ENCODE assay signal across 8 mouse cellular contexts in genomic region chr7:105736264-105736901, GRCm38 (mm10). TPM values are rescaled to one million over a fixed set of nuclear protein-coding genes. Genes with fewer than 3 reads are reported as not detected.
DNase-seq lines count a peak whose midpoint lies in the region; ATAC-seq and TF ChIP-seq lines count a peak whose summit lies in the region.

Ilk (plus strand) TSS chr7:105736592.

- H3K27ac ChIP-seq in brown adipose tissue, adult 24 weeks (replicated peaks; ENCODE audit: low read depth, low read length), result peak within 1 kb of the TSS; percentile 95
- peak within 1 kb of the TSS; percentile 88 to 97 for H3K27ac ChIP-seq in heart, embryonic 14.5 days (replicated peaks in 1 of 2; ENCODE audit: control insufficient read depth in 1 of 2, insufficient read depth in 1 of 2, low read depth in 2 of 2, low read length in 2 of 2)
- H3K27ac ChIP-seq in liver, embryonic 14.5 days, result peak within 1 kb of the TSS; percentile 61
- H3K27ac ChIP-seq in neural tube, embryonic 11.5 days (ENCODE audit: low read depth, low read length), result peak within 1 kb of the TSS; percentile 64
- peak within 1 kb of the TSS; percentile 95 for H3K27ac ChIP-seq in stomach, postnatal 0 days (replicated peaks)

- under 1% methylated on average over 56 of the region's 62 CpGs for WGBS in heart, embryonic 14.5 days
- WGBS in liver, embryonic 14.5 days (ENCODE audit: insufficient replicate concordance), result under 1% methylated on average over 48 of the region's 62 CpGs
- 0% methylated on average over 45 of the region's 62 CpGs for WGBS in neural tube, embryonic 11.5 days
- 0% methylated on average over 38 of the region's 62 CpGs for WGBS in stomach, postnatal 0 days

- peaks cover 57% of the 10 kb centered on the region for H3K36me3 ChIP-seq in heart, embryonic 14.5 days (ENCODE audit: control insufficient read depth, insufficient read depth, low read length)
- H3K36me3 ChIP-seq in liver, embryonic 14.5 days (replicated peaks; ENCODE audit: control insufficient read depth, insufficient read depth, low read depth), result peaks cover 37% of the 10 kb centered on the region
- H3K36me3 ChIP-seq in neural tube, embryonic 11.5 days (ENCODE audit: control insufficient read depth, insufficient read depth, low read length), result peaks cover 6% of the 10 kb centered on the region
- H3K36me3 ChIP-seq in stomach, postnatal 0 days (ENCODE audit: control insufficient read depth, insufficient read depth, low read length), result peaks cover 20% of the 10 kb centered on the region

- H3K4me3 ChIP-seq in brown adipose tissue, adult 24 weeks (ENCODE audit: insufficient read depth, low read depth, low read length), result peak within 1 kb of the TSS; percentile 89
- H3K4me3 ChIP-seq in heart, embryonic 14.5 days (ENCODE audit: control insufficient read depth in 1 of 2, insufficient read depth in 1 of 2, low read depth in 1 of 2, low read length in 2 of 2), result peak within 1 kb of the TSS; percentile 91 to 98
- H3K4me3 ChIP-seq in liver, embryonic 14.5 days (ENCODE audit: insufficient read depth in 1 of 2, low read depth in 2 of 2, low read length in 2 of 2), result peak within 1 kb of the TSS; percentile 80 to 83
- peak within 1 kb of the TSS; percentile 76 for H3K4me3 ChIP-seq in neural tube, embryonic 11.5 days (ENCODE audit: low read depth, low read length)
- peak within 1 kb of the TSS; percentile 94 for H3K4me3 ChIP-seq in stomach, postnatal 0 days (ENCODE audit: low read depth, low read length)

- H3K9ac ChIP-seq in heart, embryonic 14.5 days (ENCODE audit: low read length), result peak within 1 kb of the TSS; percentile 98
- peak within 1 kb of the TSS; percentile 91 for H3K9ac ChIP-seq in liver, embryonic 14.5 days (replicated peaks)
- H3K9ac ChIP-seq in neural tube, embryonic 11.5 days (ENCODE audit: low read length), result peak within 1 kb of the TSS; percentile 85
- peak within 1 kb of the TSS; percentile 96 for H3K9ac ChIP-seq in stomach, postnatal 0 days (ENCODE audit: low read length)

- H3K27me3 ChIP-seq in heart, embryonic 14.5 days (ENCODE audit: control insufficient read depth, insufficient read depth, low read length), result no peaks in the 10 kb centered on the region
- H3K27me3 ChIP-seq in liver, embryonic 14.5 days (ENCODE audit: control insufficient read depth, insufficient read depth, low read length), result no peaks in the 10 kb centered on the region
- no peaks in the 10 kb centered on the region for H3K27me3 ChIP-seq in neural tube, embryonic 11.5 days (ENCODE audit: control insufficient read depth, insufficient read depth, low read length)
- H3K27me3 ChIP-seq in stomach, postnatal 0 days (ENCODE audit: control insufficient read depth, insufficient read depth, low read length), result no peaks in the 10 kb centered on the region

- peaks cover 6% of the 10 kb centered on the region; the same call in 1 of the 2 replicates for H3K4me1 ChIP-seq in brown adipose tissue, adult 24 weeks (ENCODE audit: control insufficient read depth, insufficient read depth, insufficient read length, low read length)
- peaks cover 7 to 29% of the 10 kb centered on the region in 2 experiments for H3K4me1 ChIP-seq in heart, embryonic 14.5 days (ENCODE audit: control insufficient read depth in 2 of 2, insufficient read depth in 2 of 2, low read length in 2 of 2)
- H3K4me1 ChIP-seq in liver, embryonic 14.5 days (replicated peaks; ENCODE audit: control insufficient read depth in 2 of 2, insufficient read depth in 2 of 2, low read length in 1 of 2), result peaks cover 22 to 29% of the 10 kb centered on the region in 2 experiments
- peaks cover 5% of the 10 kb centered on the region for H3K4me1 ChIP-seq in neural tube, embryonic 11.5 days (ENCODE audit: control insufficient read depth, insufficient read depth, low read length)
- H3K4me1 ChIP-seq in stomach, postnatal 0 days (replicated peaks; ENCODE audit: control insufficient read depth, insufficient read depth), result no peaks in the 10 kb centered on the region

- H3K4me2 ChIP-seq in heart, embryonic 14.5 days (ENCODE audit: low read length), result peak within 1 kb of the TSS; percentile 94
- H3K4me2 ChIP-seq in liver, embryonic 14.5 days (ENCODE audit: low read depth), result peak within 1 kb of the TSS; percentile 81
- H3K4me2 ChIP-seq in neural tube, embryonic 11.5 days (ENCODE audit: low read depth), result peak within 1 kb of the TSS; percentile 66
- peak within 1 kb of the TSS; percentile 84 for H3K4me2 ChIP-seq in stomach, postnatal 0 days (replicated peaks; ENCODE audit: low read depth)

- DNase-seq in CD4-positive, CD25-positive, alpha-beta regulatory T cell, adult 2 months (ENCODE audit: low read depth, low spot score), result peak; percentile 91
- DNase-seq in fibroblast of lung, adult 2 months (ENCODE audit: low read depth), result peak; percentile 70
- peak; percentile 94 to 97 for DNase-seq in kidney, postnatal 25 days
- peak; percentile 82 to 84 (median 83) for DNase-seq in liver, embryonic 14.5 days (ENCODE audit: low read depth in 3 of 3, low spot score in 3 of 3)
- peak; percentile 90 for DNase-seq in neural tube, embryonic 11.5 days (ENCODE audit: low spot score)
- DNase-seq in stomach, postnatal 0 days (ENCODE audit: low spot score), result peak; percentile 93

- no peak for TF ChIP-seq CTCF in liver, embryonic 14.5 days (IDR thresholded peaks at IDR 0.05; ENCODE audit: low read depth)
- TF ChIP-seq CTCF in stomach, postnatal 0 days (IDR thresholded peaks at IDR 0.05; ENCODE audit: low read depth), result peak; percentile 20; the same call in 1 of the 2 replicates

- peak; percentile 99 for ATAC-seq in heart, embryonic 14.5 days (ENCODE audit: insufficient number of reproducible peaks, insufficient read depth, low FRiP score, low read depth)
- peak; percentile 99 for ATAC-seq in liver, embryonic 14.5 days (ENCODE audit: insufficient read depth)
- ATAC-seq in neural tube, embryonic 11.5 days (ENCODE audit: insufficient read depth, low FRiP score, low TSS enrichment), result peak; percentile 95
- ATAC-seq in stomach, postnatal 0 days (ENCODE audit: low FRiP score, low TSS enrichment), result peak; percentile 99

- no peak for TF ChIP-seq EP300 in liver, embryonic 14.5 days (IDR thresholded peaks at IDR 0.05; ENCODE audit: low read depth)
- no peak for TF ChIP-seq EP300 in stomach, postnatal 0 days (optimal IDR thresholded peaks at IDR 0.05)

- H3K9me3 ChIP-seq in heart, embryonic 14.5 days (ENCODE audit: control insufficient read depth, low read length), result no peaks in the 10 kb centered on the region
- H3K9me3 ChIP-seq in liver, embryonic 14.5 days (ENCODE audit: control insufficient read depth, low read length), result no peaks in the 10 kb centered on the region
- no peaks in the 10 kb centered on the region for H3K9me3 ChIP-seq in neural tube, embryonic 11.5 days (ENCODE audit: control insufficient read depth, low read length)
- no peaks in the 10 kb centered on the region for H3K9me3 ChIP-seq in stomach, postnatal 0 days (ENCODE audit: control insufficient read depth, low read length)

RNA-seq across cellular contexts. Expression of gene Ilk, which starts in this region (rescaled TPM):
- 72.1 and 106 TPM in 2 replicates for polyA plus RNA-seq in brown adipose tissue, adult 24 weeks (2012; ENCODE audit: insufficient read depth, insufficient read length, missing spikeins)
- 401 and 404 TPM in 2 replicates for polyA plus RNA-seq in heart, embryonic 14.5 days (2014; fragmentation: Nextera tagmentation; extraction: Ambion mirVana)
- polyA plus RNA-seq in liver, embryonic 14.5 days (2012; rRNA removed), result 56.7 and 71.1 TPM in 2 replicates
- polyA plus RNA-seq in liver, embryonic 14.5 days (2014; fragmentation: Nextera tagmentation; extraction: Ambion mirVana), result 110 and 118 TPM in 2 replicates
- polyA plus RNA-seq in neural tube, embryonic 11.5 days (2014; fragmentation: Nextera tagmentation; extraction: Ambion mirVana), result 252 and 270 TPM in 2 replicates
- 265 and 289 TPM in 2 replicates for polyA plus RNA-seq in stomach, postnatal 0 days (2015; fragmentation: Nextera tagmentation; extraction: Ambion mirVana)

Comparison
In these comparisons a context has a peak if more than half of its experiments do, and no peak if none do; other contexts are left out.
1. Peak in every context shown above with its lines: DNase-seq, ATAC-seq, H3K4me3 ChIP-seq and H3K27ac ChIP-seq.